Mouse (Mus musculus) stomach, postnatal 0 days (tissue): ENCODE measurements around the gene Fam219b.

ENCODE experiments used
- CTCF ChIP-seq: IDR thresholded peaks from 2 replicates; pipeline ENCODE4 v1.5.1; 2016; ENCODE audit warnings: antibody characterized with exemption, low read depth, mild to moderate bottlenecking, moderate library complexity
- EP300 ChIP-seq: optimal IDR thresholded peaks from 2 replicates; pipeline ENCODE3; 2016; ENCODE audit warnings: antibody characterized with exemption

GRCm38 (mm10) chr9:57536362-57536761, 966 bp upstream of the Fam219b start:
- TF ChIP-seq CTCF (no peak), EP300 (no peak)
